ENCODE assay signal across 10 mouse cellular contexts in the genomic region with DNA sequence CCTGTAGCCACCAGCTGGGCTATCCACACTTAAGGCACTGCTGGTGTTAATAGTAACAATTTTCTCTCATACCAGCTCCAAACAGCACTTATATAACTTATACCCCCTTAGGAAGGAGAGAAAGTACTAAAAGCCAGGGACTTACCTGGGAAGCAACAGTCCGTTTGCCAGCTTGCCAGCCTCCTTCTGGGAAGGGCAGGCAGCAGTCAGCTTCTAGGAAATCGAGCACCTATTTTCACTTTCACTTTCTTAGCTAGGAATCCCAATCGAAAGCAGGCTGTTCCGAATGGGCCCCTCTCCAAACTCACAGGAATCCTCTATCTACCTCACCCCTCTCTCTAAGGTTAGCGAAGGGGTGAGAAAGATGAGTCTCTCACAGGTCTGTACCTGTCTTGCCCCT. TPM values are rescaled to one million over a fixed set of nuclear protein-coding genes. Genes with fewer than 3 reads are reported as not detected.
A peak's percentile ranks its signal among the peaks of the same experiment; 100 is the strongest.
DNase-seq lines count a peak whose midpoint lies in the region; ATAC-seq and TF ChIP-seq lines count a peak whose summit lies in the region.
"Had no signal": no experiment of that assay in that cellular context is flagged by ENCODE, and none has a peak within 500 bp of the region (broad histone marks: within the 10 kb centered on the region; RNA-seq: fewer than 3 reads in every experiment).

No protein-coding gene starts in this region.

- no peak overlapping the region for H3K9ac ChIP-seq in stomach, postnatal 0 days (ENCODE audit: low read length)
- H3K9ac ChIP-seq: embryonic facial prominence, embryonic 15.5 days had no signal

- TF ChIP-seq EP300 in stomach, postnatal 0 days (optimal IDR thresholded peaks at IDR 0.05): no peak

- TF ChIP-seq POLR2A in thymus, adult 2 months (IDR thresholded peaks at IDR 0.05; ENCODE audit: control insufficient read depth, extremely low read depth, insufficient read depth, low read length, poor library complexity): no peak

- H3K4me2 ChIP-seq in stomach, postnatal 0 days (replicated peaks; ENCODE audit: low read depth): peak overlapping the region; percentile 34
- H3K4me2 ChIP-seq: embryonic facial prominence, embryonic 15.5 days had no signal

- DNase-seq in heart, adult 11 months: peak; percentile 93
- DNase-seq in heart, postnatal 25 days (ENCODE audit: low spot score): no peak
- no peak for DNase-seq in thymus, adult 2 months
- DNase-seq in thymus, postnatal 36 days: no peak
- DNase-seq in kidney, postnatal 36 days: peak; percentile 38 to 53
- peak; percentile 37 for DNase-seq in stomach, postnatal 0 days (ENCODE audit: low spot score)
- no peak for DNase-seq in cerebellum, adult 18-20 months
- no peak for DNase-seq in thymus, postnatal 0 days (ENCODE audit: low spot score)
- DNase-seq: gastrocnemius, postnatal 36 days had no signal

- WGBS in thymus, adult 2 months: 31% methylated on average over 5 of the region's 5 CpGs
- 62% methylated on average over 5 of the region's 5 CpGs for WGBS in stomach, postnatal 0 days

- peak overlapping the region; percentile 14 for H3K27ac ChIP-seq in thymus, adult 2 months (ENCODE audit: control insufficient read depth, insufficient read depth, low read length)
- 0 out of 2 replicates have a peak overlapping the region, but pooled peaks have one; percentile 8 for H3K27ac ChIP-seq in stomach, postnatal 0 days (replicated peaks)
- H3K27ac ChIP-seq: embryonic facial prominence, embryonic 15.5 days had no signal

- peak; percentile 30; the same call in 1 of the 2 replicates for ATAC-seq in stomach, postnatal 0 days (ENCODE audit: low FRiP score, low TSS enrichment)

- intact Hi-C loops in heart, postnatal 25 days (cut with DNase I): no loop called here

- no peaks in the 10 kb centered on the region for H3K27me3 ChIP-seq in thymus, adult 2 months (ENCODE audit: control insufficient read depth, insufficient read depth, low read length)
- H3K27me3 ChIP-seq in stomach, postnatal 0 days (ENCODE audit: control insufficient read depth, insufficient read depth, low read length): no peaks in the 10 kb centered on the region
- H3K27me3 ChIP-seq: embryonic facial prominence, embryonic 15.5 days had no signal

- H3K4me1 ChIP-seq in thymus, adult 2 months (replicated peaks; ENCODE audit: control insufficient read depth, insufficient read depth, low read length): no peaks in the 10 kb centered on the region
- H3K4me1 ChIP-seq in stomach, postnatal 0 days (replicated peaks; ENCODE audit: control insufficient read depth, insufficient read depth): no peaks in the 10 kb centered on the region
- H3K4me1 ChIP-seq: embryonic facial prominence, embryonic 15.5 days had no signal

- H3K9me3 ChIP-seq in stomach, postnatal 0 days (ENCODE audit: control insufficient read depth, low read length): no peaks in the 10 kb centered on the region
- H3K9me3 ChIP-seq: embryonic facial prominence, embryonic 15.5 days had no signal

- TF ChIP-seq CTCF in thymus, adult 2 months (IDR thresholded peaks at IDR 0.05; ENCODE audit: borderline replicate concordance, control insufficient read depth, extremely low read depth, insufficient read depth, low read length, poor library complexity): no peak
- no peak for TF ChIP-seq CTCF in stomach, postnatal 0 days (IDR thresholded peaks at IDR 0.05; ENCODE audit: low read depth)

- peaks cover 53% of the 10 kb centered on the region for H3K36me3 ChIP-seq in thymus, adult 2 months (ENCODE audit: control insufficient read depth, insufficient read depth, low read length)
- peaks cover 39% of the 10 kb centered on the region for H3K36me3 ChIP-seq in stomach, postnatal 0 days (ENCODE audit: control insufficient read depth, insufficient read depth, low read length)

- H3K4me3 ChIP-seq in thymus, adult 2 months (ENCODE audit: control insufficient read depth, insufficient read depth, low read length): 0 out of 2 replicates have a peak overlapping the region, but pooled peaks have one; percentile 6
- H3K4me3 ChIP-seq in stomach, postnatal 0 days (ENCODE audit: low read depth, low read length): 0 out of 2 replicates have a peak overlapping the region, but pooled peaks have one; percentile 4
- H3K4me3 ChIP-seq: embryonic facial prominence, embryonic 15.5 days had no signal

RNA-seq across cellular contexts. Expression of a gene that starts 1.0 kb away (rescaled TPM):
- total RNA-seq in heart, postnatal 25 days (2021): 1 to 10 TPM; 6.5 to 6.8 TPM
- polyA plus RNA-seq in thymus, adult 2 months (2012; rRNA removed): 57.9 and 80.7 TPM in 2 replicates
- polyA plus RNA-seq in stomach, postnatal 0 days (2015; fragmentation: Nextera tagmentation; extraction: Ambion mirVana): 0.99 and 1.2 TPM in 2 replicates
- 19.2 and 20.2 TPM in 2 replicates for polyA plus RNA-seq in thymus, postnatal 0 days (2015; fragmentation: Nextera tagmentation; extraction: Ambion mirVana)

RNA-seq across cellular contexts. Expression of a gene that starts 47.8 kb away (rescaled TPM):
- total RNA-seq in heart, postnatal 25 days (2021): 10 to 100 TPM; 20.9 to 22.8 TPM
- 41.0 and 42.1 TPM in 2 replicates for polyA plus RNA-seq in thymus, adult 2 months (2012; rRNA removed)
- polyA plus RNA-seq in stomach, postnatal 0 days (2015; fragmentation: Nextera tagmentation; extraction: Ambion mirVana): 18.0 and 18.7 TPM in 2 replicates
- polyA plus RNA-seq in thymus, postnatal 0 days (2015; fragmentation: Nextera tagmentation; extraction: Ambion mirVana): 18.6 and 19.2 TPM in 2 replicates

RNA-seq across cellular contexts. Expression of a gene that starts 47.9 kb away (rescaled TPM):
- total RNA-seq in heart, postnatal 25 days (2021): 1 to 10 TPM; 9.4 to 9.6 TPM
- 47.7 and 54.3 TPM in 2 replicates for polyA plus RNA-seq in thymus, adult 2 months (2012; rRNA removed)
- polyA plus RNA-seq in stomach, postnatal 0 days (2015; fragmentation: Nextera tagmentation; extraction: Ambion mirVana): 7.8 and 8.9 TPM in 2 replicates
- 21.1 and 25.4 TPM in 2 replicates for polyA plus RNA-seq in thymus, postnatal 0 days (2015; fragmentation: Nextera tagmentation; extraction: Ambion mirVana)

RNA-seq across cellular contexts. Expression of a gene that starts 48.1 kb away (rescaled TPM):
- under 1 TPM; 0.91 to 0.92 TPM for total RNA-seq in heart, postnatal 25 days (2021)
- polyA plus RNA-seq in thymus, adult 2 months (2012; rRNA removed): 11.9 and 12.1 TPM in 2 replicates
- polyA plus RNA-seq in stomach, postnatal 0 days (2015; fragmentation: Nextera tagmentation; extraction: Ambion mirVana): 0.25 and 0.27 TPM in 2 replicates
- polyA plus RNA-seq in thymus, postnatal 0 days (2015; fragmentation: Nextera tagmentation; extraction: Ambion mirVana): 0.74 and 0.96 TPM in 2 replicates

Comparison
In these comparisons a context has a peak if more than half of its experiments do, and no peak if none do; other contexts are left out.
1. DNase-seq: peak in heart, adult 11 months (single experiment), kidney, postnatal 36 days (2 of 2) and stomach, postnatal 0 days (single experiment); none in heart, postnatal 25 days (single experiment), thymus, adult 2 months (single experiment), thymus, postnatal 36 days (0 of 2), cerebellum, adult 18-20 months (0 of 2) and thymus, postnatal 0 days (single experiment).